Mouse (Mus musculus) kidney, postnatal 4 days (tissue): Measurements from ENCODE around the gene Lrfn3.

Source experiments
- DNase-seq, 2 experiments: peaks; one replicate each; pipeline ENCODE4 v3.0.0; 2021; ENCODE audit warnings: mixed read lengths in 2 of 2

Gene Lrfn3

DNA sequence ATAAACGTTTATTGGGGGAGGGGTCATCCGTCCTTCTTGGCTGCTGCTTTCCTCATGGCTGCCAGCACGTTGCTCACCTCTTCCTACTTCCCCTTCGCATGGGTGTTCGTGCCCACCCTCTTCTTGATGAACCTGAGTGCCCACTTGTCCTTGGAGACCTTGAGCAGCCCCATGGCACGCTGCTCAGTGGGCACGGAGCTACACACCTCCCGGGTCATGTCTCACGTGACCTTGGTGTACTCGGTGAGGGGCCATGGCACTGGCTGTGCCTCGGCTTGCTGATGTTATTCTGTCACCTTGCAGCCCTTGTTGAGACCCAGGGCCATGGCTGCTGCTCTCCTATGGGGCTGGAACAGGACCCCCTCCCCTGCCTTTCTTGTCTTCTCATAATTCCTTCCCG lies 52.4 kb downstream of the Lrfn3 start:
- no peak for DNase-seq

DNA sequence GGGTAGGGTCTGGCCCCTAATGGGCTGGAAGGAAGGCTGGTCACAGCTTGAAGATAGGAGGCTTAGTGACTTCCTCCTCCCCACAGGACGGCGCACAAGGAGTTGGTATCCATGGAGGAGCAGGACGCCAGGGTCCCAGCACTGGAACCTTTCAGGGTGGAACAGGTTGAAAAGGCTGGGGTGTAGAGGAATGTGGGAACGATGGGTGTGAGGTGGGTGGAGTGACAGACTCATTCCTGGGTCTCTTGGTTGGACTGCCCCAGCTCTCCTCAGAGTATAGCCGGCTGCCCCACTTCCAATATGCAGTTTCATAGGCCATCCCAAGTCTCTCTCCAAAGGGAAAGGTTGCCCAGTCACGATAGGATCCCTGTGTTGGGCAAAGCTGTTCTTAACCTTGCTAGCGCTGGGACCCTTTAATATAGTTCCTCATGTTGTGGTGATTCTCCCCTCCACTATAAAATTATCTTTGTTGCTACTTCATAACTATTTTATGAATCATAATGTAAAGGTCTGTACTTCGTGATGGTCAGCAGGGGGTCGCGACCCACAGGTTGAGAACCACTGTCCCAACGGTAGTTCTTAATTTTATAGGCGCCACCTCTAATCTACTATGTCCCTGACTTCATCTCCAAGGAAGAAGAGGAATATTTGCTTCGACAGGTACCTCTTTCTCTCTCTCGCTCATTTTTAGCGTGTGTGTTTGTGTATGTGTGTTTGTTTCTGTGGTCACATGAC lies 53.0 kb downstream of the Lrfn3 start:
- DNase-seq = no peak

DNA sequence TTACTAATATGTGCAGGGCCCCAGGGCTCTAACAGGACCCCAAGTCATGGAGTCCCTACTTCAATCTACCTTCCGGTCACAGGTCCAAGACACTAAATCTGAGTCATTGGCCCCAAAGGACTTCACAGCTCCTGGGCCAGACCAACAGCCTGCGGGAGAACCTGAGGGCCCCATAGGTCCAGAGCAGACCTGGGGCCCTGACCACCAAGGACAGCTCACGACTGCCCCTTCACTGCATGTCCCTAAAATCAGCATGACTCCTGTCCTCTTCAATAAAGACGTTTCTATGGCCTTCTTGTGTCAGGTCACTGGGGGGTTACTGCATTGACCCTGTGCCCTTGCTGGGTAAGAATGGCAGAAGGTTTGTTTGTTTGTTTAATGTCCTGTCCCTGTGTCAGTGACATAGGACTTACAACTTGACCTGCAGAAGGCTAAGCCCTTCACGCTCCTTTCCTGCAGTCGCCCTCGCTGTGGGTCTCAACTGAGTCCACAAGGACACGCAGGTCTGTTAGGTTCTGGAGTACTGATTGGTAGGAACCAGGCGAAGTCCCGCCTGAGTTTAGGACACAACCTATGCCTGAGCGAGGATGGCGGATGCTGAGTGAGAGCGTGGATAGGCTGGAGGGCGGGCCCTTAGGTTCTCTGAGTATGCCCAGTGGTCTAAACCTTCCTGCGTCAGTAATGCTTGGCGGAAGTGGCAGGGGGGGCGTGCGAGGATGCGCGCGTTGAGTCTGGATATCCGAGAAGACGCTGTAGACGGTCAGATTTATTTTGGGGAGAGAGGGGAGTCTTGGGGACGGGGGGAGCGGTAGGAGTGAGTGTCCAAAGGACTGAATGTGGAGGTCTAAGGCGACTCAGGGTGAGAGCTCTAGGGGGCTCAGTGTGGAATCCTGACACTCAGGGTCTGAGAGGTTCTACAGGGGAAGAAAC lies 54.2 kb downstream of the Lrfn3 start, which contains the start of gene Alkbh6:
Alkbh6 (plus strand) TSS at position 642 of the 930 bp plus-strand sequence.
- DNase-seq = peak; percentile 92 to 96

DNA sequence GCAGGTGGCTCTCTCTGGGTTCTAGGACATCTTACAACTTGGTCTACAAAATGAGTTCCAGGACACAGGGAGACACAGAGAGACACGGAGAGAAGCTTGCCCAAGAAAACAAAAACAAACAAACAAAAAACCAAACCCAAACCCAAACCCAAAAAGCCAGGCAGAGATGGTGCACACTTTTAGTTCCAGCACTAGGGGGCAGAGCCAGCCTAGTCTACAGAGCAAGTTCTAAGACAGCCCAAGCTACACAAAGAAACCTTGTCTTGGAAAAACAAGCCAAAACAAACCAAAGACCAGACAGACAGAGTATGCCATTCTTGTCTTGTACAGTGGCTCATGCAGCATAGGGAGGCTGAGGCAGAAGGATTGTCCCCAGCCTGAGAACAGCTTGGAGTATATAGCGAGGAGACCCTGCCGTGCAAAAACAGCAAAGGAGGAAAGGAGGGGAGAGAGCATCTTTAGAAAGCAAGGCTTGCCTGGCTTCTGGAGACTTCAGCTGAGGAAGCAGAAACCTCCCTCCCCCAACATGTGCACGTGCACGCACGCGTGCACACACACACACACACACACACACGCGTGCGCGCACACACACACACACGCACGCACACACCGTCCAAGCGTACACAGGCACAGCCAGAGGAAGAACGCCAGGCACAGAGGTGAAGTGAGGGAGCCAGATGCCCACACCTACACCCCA lies 56.3 kb downstream of the Lrfn3 start:
- DNase-seq = peak in 1 of 2 experiments; percentile 29
